Mouse (Mus musculus) urinary bladder, postnatal 14 days (tissue): Measurements from ENCODE around the gene Ahcyl2.
"Not testable (repeated sequence)": the region's sequence is repeated elsewhere in the genome, so short reads cannot be mapped to it uniquely, and the experiment has no call there.

Experiments
- DNase-seq: peaks from one replicate; pipeline ENCODE4 v3.0.0; 2021; ENCODE audit warnings: low spot score

Ahcyl2 gene

DNA sequence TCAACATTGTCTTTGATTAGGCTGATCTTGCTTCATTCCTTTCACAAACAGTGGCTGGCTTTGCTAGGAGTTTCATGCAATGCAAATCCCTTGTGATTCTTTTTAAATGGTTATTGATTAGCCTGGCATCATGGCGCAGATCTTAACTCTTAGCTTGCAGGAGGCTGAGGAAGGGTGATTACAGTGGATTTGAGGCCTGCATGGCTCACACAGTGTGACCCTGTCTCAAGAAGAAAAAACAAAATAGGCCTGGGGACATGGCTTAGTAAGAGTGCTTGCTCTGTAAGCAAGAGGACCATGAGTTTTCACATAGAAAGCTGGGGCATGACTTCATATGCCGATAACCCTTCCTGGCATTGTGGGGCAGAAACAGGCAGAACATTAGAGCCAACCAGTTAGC, 47.8 kb downstream of the Ahcyl2 start:
- no peak for DNase-seq

- not testable (repeated sequence) for DNase-seq
Measured at GRCm38 (mm10) chr6:29816371-29816770, 48.6 kb downstream of the Ahcyl2 start.

- peak; percentile 24 for DNase-seq
Measured at GRCm38 (mm10) chr6:29819309-29819708, 51.5 kb downstream of the Ahcyl2 start.

GRCm38 (mm10) chr6:29820314-29820713, 52.5 kb downstream of the Ahcyl2 start:
- DNase-seq, result no peak

DNA sequence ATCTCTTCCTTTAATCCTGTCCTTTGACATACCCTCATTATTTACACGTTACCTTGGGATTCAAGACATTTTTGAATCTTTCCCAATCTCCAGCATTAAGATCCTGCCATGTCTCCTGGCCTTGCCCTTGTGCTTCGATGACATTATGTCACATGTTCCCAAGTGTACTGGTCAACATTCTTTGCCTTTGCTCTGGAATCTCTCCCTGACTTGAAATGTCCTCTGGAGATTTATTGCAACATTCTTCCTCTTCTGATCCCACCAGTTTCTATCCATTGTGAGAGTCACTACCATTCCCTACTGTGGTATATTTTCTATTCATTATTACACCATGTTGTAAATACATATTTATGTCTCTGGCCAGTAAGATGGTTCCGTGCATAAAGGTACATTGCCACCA, 53.1 kb downstream of the Ahcyl2 start:
- no peak for DNase-seq

DNA sequence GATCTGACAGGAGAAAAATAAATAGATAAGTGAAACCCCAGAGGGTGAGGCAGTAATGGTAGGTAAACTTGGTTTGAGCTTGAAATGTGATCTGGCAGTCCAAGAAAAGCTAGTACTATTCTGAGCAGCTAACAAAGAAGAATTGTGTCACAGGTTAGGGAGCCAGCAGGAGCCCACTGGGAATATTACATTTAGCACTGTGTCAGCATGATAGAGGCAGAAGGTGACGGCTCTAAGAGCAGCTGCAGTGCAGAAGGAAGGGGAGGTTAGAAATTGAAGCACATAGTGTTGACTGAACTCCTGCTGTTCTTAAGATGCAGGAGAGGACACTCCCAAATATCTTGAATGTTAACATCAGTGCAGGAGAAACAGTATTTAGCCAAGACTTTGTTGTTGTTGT, 54.0 kb downstream of the Ahcyl2 start:
- DNase-seq, result no peak

DNA sequence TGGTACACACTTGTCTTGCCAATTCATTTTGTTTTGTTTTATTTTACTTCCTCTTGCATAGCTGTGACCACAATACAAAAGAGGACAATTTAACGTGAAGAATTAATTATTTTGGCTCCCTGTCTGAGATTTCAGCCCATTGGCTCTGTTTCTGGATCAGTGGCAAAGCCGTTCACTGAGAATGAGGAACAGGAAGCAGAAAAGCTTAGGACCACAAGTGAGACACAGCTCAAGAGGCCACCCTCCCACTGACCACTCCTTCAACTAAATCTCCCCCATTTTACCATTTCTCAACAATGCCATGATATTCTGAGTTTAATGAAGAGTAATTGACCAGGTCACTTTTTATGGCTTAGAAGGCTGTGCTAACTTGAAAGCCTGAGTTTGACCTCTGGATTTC, 57.5 kb downstream of the Ahcyl2 start:
- DNase-seq, result no peak

- DNase-seq, result no peak
Measured at GRCm38 (mm10) chr6:29827291-29828242, 59.8 kb downstream of the Ahcyl2 start.

- DNase-seq, result no peak
Measured at GRCm38 (mm10) chr6:29828574-29829234, 60.9 kb downstream of the Ahcyl2 start.

GRCm38 (mm10) chr6:29832356-29832755, 64.5 kb downstream of the Ahcyl2 start:
- no peak for DNase-seq

DNA sequence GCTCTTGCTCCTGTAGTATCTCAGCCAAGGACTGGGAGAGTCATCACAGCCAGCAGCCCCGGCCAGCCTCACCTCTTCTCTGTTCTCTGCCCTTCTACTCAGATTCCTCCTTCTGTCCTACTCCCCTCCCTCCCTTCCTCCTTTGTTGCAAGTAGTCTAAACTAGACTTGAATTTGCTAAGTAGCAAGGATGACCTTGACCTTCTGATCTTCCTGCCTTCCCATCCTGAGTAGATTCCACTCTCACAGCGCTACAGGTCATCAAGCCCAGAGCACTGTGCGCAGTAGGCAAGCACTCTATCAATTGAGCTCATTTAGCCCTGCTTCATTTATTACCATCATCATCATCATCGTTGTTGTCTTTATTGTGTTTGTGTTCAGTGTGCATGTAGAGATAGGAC, 65.3 kb downstream of the Ahcyl2 start:
- DNase-seq, result no peak

- peak; percentile 60 for DNase-seq
Measured at GRCm38 (mm10) chr6:29833568-29834255, 65.9 kb downstream of the Ahcyl2 start.

DNA sequence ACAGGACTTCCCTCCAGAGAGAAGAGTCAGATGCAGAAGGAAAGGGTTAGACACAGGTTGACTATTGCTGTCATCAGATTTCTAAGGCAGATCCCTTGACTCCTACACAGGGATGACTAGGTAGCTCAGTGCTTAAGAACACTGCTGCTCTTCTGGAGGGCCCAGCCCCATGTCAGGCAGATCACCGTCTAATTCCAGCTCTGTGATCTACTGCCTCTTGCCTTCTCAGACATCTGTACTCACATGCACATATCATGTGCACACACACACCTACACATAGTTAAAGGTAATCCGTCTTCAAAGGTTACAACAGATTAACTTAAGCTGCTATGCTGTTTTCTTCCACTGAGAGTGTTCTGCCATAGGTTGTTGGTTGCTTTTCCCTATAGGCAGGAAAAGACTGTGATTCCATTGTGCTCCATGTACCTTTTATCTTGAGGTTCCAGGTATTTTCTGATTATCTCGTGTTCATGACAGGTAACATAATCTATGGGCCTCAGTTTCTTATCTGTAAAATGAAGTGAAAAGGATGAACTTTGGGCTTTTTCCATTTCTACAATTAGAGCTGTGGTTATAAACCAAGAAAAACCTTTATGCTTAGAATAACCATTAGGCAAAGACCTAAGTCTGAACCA, 67.8 kb downstream of the Ahcyl2 start:
- no peak for DNase-seq

DNA sequence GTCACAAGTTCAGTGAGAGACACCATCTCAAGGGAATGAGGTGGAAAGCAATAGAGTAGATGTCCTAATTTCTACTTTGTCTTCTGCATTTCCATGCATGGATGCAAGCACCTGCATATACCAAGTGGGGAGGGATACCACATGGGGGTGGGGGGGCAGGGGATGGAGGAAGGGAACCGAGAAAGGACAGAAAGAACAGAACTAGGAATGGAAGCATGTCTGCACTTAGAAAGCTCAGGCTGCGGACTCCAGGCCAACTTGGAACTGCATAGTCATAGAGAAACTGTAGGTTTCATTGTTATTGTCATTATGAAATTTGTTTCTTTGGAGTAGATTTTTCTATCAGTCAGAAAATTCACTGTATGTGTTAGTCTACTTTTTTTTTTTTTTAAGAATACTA, 69.8 kb downstream of the Ahcyl2 start:
- DNase-seq, result no peak

GRCm38 (mm10) chr6:29838531-29838930, 70.7 kb downstream of the Ahcyl2 start:
- no peak for DNase-seq

GRCm38 (mm10) chr6:29840008-29840407, 72.2 kb downstream of the Ahcyl2 start:
- no peak for DNase-seq

DNA sequence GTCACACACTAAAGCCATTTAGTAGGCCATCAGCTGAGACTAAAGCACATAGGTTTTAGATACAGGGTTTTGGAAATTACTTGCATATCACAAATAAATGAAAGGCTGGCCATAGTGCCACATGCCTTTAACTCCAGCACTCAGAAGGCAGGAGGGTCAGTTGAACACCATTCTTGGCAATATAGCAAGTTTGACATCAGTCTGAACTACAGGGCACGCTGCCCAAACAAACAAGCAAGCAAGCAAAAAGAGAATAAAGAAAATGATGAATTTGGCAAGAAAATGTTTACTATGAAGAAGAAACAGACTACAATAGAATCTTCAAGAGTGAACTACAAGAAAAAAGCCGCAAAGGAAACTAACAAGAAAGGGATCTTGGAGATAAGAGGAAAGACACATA, 73.7 kb downstream of the Ahcyl2 start:
- DNase-seq, result no peak

DNA sequence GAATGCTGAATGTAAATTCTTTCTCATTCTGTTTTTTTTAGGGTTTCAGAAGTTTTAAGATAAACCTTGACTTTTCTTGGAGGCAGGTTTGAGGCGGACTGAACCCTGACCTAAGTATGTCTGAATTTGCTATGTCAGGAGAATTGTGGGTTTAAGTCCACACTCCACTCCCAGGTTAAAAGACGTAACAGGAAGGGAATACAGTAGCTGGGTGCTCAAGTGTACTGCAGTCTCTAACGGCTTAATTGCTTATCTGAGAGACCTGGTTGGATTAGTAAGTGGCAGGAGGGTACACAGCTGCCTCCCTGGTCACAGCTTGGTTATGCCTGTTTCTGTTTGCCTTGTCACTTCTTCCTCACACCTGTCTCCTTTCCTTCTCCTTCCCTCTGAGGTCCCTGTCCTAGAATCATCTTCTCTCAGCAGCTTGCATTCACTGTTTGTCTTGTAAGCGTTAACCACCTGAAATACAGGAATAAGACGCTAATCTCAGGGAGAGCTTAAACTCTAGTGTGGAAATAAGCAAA, 79.9 kb downstream of the Ahcyl2 start:
- DNase-seq, result no peak

DNA sequence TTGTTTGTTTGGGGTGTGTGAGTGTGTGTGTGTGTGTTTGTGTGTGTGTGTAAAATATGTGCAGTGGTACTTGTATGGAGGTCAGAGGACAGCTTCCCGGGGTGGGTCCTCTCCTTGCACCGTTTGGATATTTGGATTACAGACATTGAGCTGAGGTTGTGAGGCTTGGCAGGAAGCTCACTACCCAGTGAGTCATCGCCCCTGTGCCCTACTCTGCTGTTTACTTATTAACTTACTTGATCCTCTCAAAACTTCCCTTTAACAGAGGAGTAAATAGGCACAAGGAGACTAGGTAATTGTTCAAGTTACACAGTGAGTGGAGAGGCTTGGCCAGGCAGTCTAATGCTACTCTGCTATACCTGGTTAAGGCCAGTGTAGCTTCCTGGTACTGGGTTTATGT, 81.0 kb downstream of the Ahcyl2 start:
- peak; percentile 58 for DNase-seq

DNA sequence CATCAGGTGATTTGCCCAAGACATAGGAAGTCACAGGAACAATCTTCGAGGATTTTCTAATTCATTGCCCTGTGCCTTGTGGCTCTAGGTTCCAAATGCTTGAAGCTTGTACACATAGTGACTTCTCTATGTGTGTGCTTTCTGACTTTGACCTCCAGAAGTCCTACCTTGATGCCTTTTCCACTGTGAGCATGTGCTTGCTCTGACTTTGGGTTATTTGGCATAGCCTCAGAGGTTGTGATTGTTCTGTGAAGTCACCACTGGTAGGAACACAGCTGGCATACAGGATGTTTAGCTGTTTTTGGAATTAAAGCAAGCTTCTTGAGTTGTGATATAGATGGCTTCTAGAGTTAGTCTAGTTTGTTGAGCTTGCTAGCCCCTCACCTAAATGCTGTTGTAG, 82.3 kb downstream of the Ahcyl2 start:
- DNase-seq, result no peak

GRCm38 (mm10) chr6:29850747-29851146, 82.9 kb downstream of the Ahcyl2 start:
- DNase-seq, result no peak

- no peak for DNase-seq
Measured at GRCm38 (mm10) chr6:29851873-29852272, 84.1 kb downstream of the Ahcyl2 start.
